Mouse (Mus musculus): ENCODE measurements around the gene Lekr1.
A peak's percentile ranks its signal among the peaks of the same experiment; 100 is the strongest.

DNA sequence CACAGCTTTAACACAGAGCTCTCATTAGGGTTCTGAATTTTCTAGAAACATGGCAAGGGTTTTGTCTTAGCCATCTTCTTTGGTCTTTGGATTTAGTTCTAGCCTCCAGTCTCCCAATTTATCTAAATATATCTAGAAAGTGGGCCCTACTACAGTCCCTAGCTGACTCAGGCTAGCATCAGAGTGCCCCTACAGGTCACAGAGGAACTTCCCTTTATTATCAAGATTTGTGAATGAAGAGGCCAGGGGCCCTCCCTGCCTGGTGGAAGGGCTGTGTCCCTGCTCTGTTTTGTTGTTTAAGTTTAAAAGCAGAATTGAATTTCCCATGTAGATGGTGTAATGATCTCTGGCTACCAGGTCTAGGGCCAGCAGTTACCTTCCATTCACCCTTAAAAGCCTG, 173.6 kb downstream of the Lekr1 start:
- TF ChIP-seq EP300 (IDR thresholded peaks at IDR 0.05; ENCODE audit: low read depth in 1 of 2, low read length in 2 of 2) (no peak), CTCF (IDR thresholded peaks at IDR 0.05 in 2 of 3, conservative IDR thresholded peaks at IDR 0.05 in 1 of 3; ENCODE audit: control insufficient read depth in 1 of 3, insufficient read depth in 1 of 3, low read depth in 2 of 3, low read length in 3 of 3, poor library complexity in 1 of 3, severe bottlenecking in 1 of 3) (peak in 1 of 3 experiments; percentile 25; a peak in 1 of 6 replicates)

All from MEL (cell line).